Mouse (Mus musculus) right cerebral cortex, adult 18-20 months (tissue): ENCODE results near the gene Ndufv3.

Experiments
- DNase-seq: peaks from one replicate; pipeline ENCODE4 v3.0.0; 2022; ENCODE audit warnings: mixed read lengths

Gene Ndufv3

DNA sequence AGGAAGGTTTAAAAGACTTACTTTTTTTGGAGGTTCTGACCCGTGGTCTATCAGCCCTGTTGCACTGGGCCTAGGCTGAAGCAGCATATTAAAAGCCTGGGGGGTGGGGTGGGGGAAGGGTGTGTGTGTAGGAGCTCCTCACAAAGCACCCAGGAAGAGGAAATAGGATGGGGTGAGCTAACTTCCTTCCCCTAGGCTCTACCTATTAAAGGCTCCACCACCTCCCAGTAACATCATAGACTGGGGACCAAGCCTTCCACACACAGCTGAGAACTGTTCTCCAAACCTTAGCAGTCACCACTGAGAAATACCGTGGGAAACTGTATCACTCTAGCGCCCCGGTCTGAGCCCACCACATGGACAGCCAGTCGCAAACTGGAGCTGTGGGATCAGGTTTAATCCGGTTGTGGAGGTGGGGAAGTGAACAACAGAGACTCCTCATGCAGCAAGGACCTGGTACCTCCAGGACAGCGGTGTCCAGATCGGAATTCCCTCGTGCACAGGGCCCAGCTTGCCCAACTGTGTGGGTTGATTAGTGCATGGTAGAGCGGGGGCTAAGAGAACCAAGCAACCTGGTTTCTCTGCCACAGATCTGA is 38.1 kb downstream of the Ndufv3 start:
- DNase-seq = no peak

GRCm38 (mm10) chr17:31559021-31559789 is 39.3 kb downstream of the Ndufv3 start:
- DNase-seq = no peak

- DNase-seq = peak; percentile 19
Observed at GRCm38 (mm10) chr17:31563632-31564014, 43.7 kb downstream of the Ndufv3 start.

GRCm38 (mm10) chr17:31564015-31564857 is 44.3 kb downstream of the Ndufv3 start, which contains the start of gene Pknox1:
Gene Pknox1, plus strand, starts transcription at chr17:31564734.
- peak; percentile 99 for DNase-seq

DNA sequence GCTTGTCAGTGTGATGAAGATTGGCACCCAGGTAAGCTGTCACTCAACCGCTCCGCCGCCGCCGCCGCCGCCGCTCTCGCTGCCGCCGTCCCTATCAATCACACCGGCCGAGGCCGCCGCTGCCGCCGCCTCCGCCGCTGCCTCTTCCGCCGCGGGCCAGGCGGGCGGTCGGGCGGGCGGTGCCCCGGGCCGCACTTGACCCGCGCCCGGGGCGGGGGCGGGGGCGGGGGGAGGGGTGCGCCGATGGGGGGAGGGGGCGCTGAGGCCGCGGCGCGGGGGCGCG is 44.9 kb downstream of the Ndufv3 start:
- no peak for DNase-seq

DNA sequence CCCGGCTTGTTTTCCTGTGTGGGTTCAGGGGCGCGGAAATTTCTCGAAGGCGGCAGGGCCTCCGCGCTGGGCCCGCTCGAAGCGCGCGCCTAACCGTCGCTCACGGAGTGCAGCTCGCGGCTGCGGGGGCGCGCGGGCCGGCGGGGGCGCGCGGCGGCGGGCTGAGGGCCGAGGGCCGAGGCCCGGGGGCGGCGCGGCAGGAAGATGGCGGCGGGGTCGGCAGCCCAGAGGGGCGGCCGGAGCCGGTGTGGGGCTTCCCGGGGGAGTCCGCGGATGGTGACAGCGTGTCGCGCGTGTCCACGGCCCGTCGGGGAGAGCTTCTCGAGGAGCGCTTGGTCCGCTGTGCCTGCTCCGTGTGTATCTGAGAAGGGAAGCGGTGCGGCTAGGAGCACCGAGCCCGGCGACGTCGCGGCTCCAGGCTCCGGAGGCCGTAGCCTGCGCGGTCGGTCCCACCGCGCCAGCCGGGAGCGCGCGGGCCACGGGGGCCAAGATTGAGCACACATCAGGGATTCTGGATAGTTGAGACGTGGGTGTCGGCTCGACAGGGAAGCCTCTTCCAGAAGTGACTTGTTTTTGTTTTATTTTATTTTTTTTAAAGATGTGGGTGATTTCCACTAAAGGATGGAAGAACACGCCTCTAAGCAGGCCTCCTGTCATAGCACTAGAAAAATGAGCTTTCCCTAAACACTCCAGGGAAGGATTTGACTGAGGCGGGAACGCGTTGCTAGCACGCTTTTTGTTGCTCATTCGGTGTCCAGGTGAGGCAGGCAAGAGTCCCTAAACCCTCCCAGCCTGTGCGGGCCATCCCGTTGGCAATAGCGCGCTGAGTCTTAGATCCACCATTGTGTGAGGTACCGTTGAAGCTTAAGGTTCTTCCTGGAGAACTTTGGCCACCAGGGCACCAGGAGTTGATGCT is 45.5 kb downstream of the Ndufv3 start:
- peak; percentile 67 for DNase-seq

DNA sequence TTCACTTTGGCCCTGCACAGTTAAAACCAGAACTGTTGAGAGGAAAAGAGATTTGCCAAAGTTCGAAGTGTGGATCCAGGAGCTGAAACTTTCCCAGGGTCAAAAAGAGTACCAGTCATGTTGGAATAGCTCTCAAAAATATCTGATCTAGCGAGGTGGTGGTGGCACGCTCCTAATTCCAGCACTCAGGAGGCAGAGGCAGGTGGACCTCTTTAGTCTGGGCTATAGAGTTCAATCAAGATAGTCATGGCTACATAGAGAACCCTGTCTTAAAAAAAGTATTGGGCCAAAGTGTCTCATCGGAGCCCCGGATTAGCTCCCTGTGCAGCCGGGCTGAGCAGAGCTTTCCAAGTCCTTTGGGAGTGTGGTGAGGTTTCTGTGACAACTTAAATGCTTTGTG is 46.4 kb downstream of the Ndufv3 start:
- no peak for DNase-seq

DNA sequence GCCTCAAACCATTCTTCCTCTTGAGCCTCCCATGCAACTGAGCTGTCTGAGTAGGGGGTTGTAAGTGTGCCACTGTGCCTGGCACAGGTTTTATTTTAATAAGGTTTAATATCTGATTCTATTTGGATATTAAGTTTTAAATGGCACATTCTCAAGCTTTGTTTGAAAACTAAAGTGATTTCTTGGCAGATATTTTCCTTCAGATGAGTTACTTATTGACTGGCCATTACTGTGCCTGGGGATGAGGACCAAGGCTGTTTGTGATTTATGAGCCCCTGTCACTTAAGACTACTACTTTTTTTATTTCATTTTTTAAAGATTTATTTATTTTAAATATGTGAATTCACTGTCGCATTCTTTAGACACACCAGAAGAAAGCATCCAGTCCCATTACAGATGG is 49.8 kb downstream of the Ndufv3 start:
- DNase-seq = no peak

- DNase-seq = peak; percentile 55
Observed at GRCm38 (mm10) chr17:31570321-31570925, 50.5 kb downstream of the Ndufv3 start.

DNA sequence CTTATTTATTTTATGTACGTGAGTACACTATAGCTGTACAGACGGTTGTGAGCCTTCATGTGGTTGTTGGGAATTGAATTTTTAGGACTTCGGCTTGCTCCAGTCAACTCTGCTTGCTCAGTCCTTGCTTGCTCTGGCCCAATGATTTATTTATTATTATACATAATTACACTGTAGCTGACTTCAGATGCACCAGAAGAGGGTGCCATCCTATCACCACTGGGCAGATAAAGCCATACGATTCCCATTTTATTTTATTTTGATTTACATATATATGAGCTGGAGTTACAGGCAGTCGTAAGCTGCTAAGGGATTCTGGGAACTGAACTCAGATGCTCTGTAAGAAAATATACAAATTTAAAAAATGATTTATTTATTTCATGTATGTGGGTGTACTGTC is 51.8 kb downstream of the Ndufv3 start:
- no peak for DNase-seq

- DNase-seq = no peak
Observed at GRCm38 (mm10) chr17:31574662-31575061, 54.7 kb downstream of the Ndufv3 start.

- no peak for DNase-seq
Observed at GRCm38 (mm10) chr17:31576394-31577175, 56.7 kb downstream of the Ndufv3 start.

GRCm38 (mm10) chr17:31580344-31580743 is 60.4 kb downstream of the Ndufv3 start:
- peak; percentile 28 for DNase-seq
